Mouse (Mus musculus) brown adipose tissue, adult 24 weeks (tissue): Measurements from ENCODE around the gene Ccn2. TPM values are rescaled to one million over a fixed set of nuclear protein-coding genes. Genes with fewer than 3 reads are reported as not detected.
A peak's percentile ranks its signal among the peaks of the same experiment; 100 is the strongest.

ENCODE experiments used
- H3K27ac ChIP-seq: fragments of 200-500 bp; replicated peaks from 2 replicates; pipeline ENCODE4 v1.5.1; 2012; ENCODE audit warnings: low read depth, mild to moderate bottlenecking, low read length
- H3K4me1 ChIP-seq: fragments of 200-500 bp; 2 replicates; pipeline ENCODE4 v1.6.1; 2012; ENCODE audit warnings: low read length, mixed read lengths; ENCODE audit not compliant: control insufficient read depth, insufficient read depth, insufficient read length
- H3K4me3 ChIP-seq: fragments of 200-500 bp; 2 replicates; pipeline ENCODE4 v1.5.1; 2012; ENCODE audit warnings: low read depth, mild to moderate bottlenecking, low read length, moderate library complexity; ENCODE audit not compliant: insufficient read depth
- polyA plus RNA-seq: library from polyadenylated mRNA; stranded (reverse); fragments of >200 nt; gene quantifications from 2 replicates; pipeline ENCODE4 v1.2.4, GENCODE M21; 2012; ENCODE audit not compliant: missing spikeins, insufficient read depth, insufficient read length

Ccn2 gene
- polyA plus RNA-seq, 1 experiment: 4.3 TPM

DNA sequence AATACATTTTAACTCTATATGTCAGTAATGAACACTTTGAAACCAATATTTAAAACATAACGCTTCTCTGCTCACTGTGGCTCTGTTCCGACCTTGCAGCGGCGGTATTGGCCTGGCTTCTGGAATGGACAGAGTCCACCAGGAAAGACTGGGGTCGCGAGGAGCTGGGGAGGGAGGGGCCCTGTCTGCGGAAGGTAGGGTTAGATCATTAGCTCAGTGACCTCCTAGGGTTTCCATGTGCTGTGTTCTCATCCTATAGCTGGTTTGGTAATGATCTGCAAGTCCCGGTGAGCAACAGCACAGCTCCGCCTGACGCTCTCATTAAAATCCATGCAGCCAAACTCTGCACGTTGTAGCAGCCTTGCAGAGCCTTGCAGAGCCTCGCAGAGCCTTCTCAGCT is 32.0 kb downstream of the Ccn2 start:
- Histone ChIP-seq H3K4me3 (no peak overlapping the region), H3K27ac (no peak overlapping the region), H3K4me1 (no peaks in the 10 kb centered on the region)

DNA sequence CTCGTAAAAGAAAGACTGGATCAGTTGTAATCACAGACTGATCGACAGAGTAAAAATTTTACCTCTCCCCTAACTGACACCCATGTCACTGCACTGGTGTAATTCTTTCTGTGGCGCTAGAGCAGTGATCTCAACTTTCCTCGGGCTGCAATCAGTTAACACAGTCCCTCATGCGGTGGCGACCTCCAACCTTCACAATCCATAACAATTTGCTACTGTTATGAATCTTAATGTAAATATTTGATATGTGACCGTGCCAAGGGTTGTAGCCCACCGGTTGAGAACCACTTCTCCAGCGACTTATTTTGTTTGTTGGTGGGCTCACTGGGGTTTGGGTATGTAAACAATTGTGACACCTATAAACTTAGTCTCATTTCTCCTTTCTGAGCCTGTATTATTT is 33.2 kb downstream of the Ccn2 start:
- no peak overlapping the region for H3K27ac ChIP-seq
- no peaks in the 10 kb centered on the region for H3K4me1 ChIP-seq
- no peak overlapping the region for H3K4me3 ChIP-seq

DNA sequence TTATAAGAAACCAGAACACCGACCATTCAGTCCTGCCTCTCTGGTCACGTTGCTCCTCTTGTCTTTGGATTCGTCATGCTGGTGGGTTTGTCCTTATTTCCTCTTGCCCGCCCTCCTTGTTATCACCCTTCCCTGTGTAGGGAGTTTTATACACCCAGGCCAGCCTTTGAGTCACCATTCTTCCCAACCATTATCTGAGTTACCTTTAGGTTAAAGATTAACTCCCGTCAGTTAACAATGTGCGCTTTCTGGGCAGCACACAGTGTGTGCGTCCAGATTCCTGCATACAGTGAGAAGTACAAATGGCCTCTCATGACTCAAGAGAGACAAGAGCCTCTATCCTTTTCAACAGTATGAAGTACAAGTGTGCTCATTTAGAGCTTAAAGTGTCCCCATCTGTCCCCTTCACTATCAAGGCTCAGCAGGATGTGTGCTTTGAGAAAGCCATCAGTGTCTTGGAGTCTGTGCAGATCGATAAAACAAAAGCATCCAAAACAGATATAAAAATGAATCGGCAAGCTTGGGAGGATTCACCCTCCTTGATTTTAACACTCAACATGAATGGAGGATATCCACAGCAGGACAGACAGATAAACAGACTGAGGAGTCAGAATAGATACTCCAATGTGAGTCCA is 34.0 kb downstream of the Ccn2 start:
- Histone ChIP-seq H3K27ac (no peak overlapping the region), H3K4me3 (no peak overlapping the region), H3K4me1 (no peaks in the 10 kb centered on the region)

DNA sequence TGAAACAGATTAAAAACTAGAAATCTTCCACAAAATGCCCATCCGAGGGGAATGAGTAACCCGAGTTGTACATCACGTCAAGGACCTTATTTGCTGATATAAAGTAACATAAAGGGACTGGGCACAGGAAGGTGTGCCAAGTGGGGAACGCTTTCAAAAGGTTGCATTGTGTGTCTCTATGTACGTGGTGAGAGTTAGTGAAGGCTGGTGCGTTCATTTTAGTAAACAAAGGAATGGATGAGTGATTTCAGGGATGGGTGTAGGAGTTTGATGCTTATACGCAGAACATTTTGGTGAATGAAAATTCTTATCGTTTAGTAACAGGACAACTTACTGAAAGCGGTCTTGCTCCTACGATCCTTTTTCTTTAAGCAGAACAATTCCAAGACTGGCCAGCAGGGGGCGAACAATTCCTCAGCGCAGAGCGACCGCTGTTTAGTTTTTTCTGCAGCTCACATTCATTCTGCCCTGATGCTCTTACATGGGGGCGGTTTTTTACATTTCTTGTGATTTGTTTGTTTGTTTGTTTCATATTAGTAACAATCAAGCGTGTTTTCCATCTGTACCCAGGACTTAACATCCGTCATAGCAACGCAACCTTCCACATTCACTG is 35.3 kb downstream of the Ccn2 start:
- Histone ChIP-seq H3K4me3 (no peak overlapping the region), H3K4me1 (no peaks in the 10 kb centered on the region), H3K27ac (no peak overlapping the region)

DNA sequence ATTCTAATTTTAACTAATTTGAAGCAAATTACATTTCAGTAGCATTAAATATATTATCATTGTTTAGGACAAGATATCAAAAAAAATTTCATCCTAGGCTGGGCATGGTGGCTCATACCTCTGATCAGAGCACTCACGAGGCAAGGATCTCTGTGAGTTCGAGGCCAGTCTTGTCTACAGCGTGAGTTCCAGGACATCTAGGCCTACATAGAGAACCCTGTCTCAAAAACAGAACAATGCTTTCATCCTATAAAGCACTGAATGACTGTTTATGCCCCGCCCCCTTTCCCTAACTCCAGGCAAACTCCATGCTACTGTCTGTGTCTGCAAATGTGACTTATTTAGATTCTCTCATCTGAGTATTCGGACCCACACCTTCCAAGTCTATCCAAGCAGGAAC is 35.9 kb downstream of the Ccn2 start:
- Histone ChIP-seq H3K4me1 (no peaks in the 10 kb centered on the region), H3K27ac (no peak overlapping the region), H3K4me3 (no peak overlapping the region)

DNA sequence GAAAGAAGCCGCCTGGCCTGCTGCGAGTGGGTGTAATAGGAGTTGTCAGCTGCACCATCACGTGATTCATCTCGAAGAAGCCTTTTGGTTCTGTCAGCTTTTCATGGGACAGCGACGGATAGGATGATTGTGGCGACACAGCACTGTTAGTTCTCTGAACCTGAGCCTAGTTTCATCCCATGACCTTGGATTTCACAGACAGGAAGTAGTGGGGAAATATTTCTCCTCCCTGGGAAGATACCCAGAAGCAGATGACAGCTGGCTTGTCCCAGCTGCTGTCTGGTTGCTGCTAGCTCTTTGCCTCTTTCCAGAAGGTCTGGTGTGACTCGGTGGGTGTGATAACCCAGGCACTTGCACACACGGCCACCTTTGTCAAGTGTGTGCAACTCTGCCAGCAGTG is 39.0 kb downstream of the Ccn2 start:
- H3K4me1 ChIP-seq: peaks cover 3% of the 10 kb centered on the region; the same call in 1 of the 2 replicates
- no peak overlapping the region for H3K4me3 ChIP-seq
- H3K27ac ChIP-seq: no peak overlapping the region; the same call in 1 of the 2 replicates

DNA sequence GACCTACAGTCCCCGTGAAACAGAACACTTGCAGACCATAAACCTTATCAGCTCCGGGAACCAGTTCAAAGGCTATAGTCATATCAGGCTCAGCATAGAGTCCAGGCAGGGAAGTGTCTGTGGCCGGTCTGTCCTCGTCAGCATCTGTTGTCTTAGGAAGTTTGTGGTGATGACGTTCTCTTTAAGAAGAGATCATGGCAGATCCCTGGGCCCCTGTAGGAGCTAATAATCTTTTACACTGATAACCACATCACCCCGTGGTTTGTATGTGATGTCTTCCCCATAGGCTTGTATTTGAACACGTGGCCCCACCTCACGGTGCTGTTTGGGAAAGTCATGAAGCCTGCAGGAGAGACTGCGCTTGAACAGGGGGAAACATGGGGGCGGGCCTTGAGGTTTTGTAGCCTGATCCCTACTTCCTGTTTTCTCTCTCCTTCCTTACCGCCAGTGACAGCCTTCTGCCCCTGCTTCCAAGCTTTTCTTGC is 40.1 kb downstream of the Ccn2 start:
- H3K4me3 ChIP-seq: no peak overlapping the region
- peaks cover 3% of the 10 kb centered on the region; the same call in 1 of the 2 replicates for H3K4me1 ChIP-seq
- 0 out of 2 replicates have a peak overlapping the region, but pooled peaks have one; percentile 62 for H3K27ac ChIP-seq

DNA sequence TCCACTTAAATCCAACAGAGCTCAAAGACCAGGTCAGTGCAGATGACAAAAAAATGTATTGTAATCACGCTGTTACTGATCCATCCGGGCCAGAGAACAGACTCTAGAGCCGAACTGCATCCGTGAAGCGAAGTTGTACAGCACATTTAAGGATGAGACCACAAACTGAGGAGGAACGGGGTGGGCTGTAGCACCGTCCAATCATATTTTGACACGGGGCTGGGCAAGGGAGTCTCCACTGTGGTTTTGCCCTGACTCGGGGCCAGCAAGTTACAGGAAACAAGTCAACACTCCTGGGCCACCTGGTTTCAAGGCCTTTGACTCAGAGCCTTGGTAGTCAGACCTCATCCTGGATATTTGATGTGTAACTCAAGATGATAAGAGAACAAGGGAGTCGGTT is 40.6 kb downstream of the Ccn2 start:
- Histone ChIP-seq H3K27ac (0 out of 2 replicates have a peak overlapping the region, but pooled peaks have one; percentile 59), H3K4me3 (no peak overlapping the region), H3K4me1 (peaks cover 3% of the 10 kb centered on the region; the same call in 1 of the 2 replicates)

DNA sequence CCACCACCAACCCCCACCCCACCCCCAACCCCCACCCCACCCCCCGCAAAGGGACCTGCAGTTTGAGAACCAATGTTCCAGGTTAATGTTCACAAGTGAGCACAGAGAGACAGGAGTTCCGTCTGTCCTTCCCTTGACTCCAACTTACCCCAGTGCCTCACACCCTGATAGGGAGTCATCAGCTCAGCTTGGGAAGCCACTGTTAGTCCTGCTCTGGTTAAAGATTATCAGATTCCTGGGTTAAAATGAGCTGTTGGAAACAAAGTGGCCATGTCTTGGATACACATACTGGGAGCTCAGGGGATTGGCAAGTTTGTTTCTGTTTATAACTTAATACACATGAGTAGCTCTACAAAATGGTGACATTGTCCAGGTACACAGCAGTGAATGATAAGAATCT is 41.7 kb downstream of the Ccn2 start:
- H3K4me3 ChIP-seq: no peak overlapping the region
- no peak overlapping the region for H3K27ac ChIP-seq
- H3K4me1 ChIP-seq: peaks cover 3% of the 10 kb centered on the region; the same call in 1 of the 2 replicates

DNA sequence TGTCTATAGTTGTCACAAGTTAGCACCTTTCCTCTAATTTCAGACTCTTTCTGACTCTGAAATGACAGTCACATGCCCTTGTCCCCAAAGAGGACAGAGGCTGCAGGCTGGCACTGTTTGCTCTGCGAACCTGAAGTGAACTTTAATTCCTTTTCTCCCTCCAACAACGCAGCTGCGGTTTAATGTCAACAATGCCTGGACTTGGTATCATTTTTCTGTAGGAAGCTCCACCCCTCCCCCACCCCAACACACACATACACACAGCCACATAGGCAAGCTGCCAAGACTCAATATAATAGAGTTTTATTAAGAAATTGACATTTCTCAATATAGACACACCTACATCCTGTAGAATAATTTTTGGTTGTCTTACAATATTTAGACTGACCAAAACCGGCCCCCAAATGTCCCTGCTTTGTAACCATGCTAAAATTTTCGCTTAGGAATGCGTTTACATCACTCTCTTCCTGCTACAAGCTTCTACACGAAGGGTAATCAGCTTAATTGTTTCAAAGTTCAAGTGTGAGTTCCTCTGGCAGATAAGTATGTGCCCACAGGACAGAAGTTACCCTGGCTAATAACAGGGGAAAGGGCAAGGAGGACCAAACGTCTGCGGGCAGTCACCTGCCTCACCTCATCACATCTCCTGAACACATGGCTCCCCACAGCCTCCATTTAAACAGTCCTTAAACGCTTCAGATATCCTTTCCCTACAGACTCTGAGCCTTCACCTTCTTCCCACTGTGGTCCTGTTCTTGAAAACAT is 43.2 kb downstream of the Ccn2 start:
- Histone ChIP-seq H3K4me1 (peaks cover 3% of the 10 kb centered on the region; the same call in 1 of the 2 replicates), H3K27ac (no peak overlapping the region), H3K4me3 (no peak overlapping the region)

DNA sequence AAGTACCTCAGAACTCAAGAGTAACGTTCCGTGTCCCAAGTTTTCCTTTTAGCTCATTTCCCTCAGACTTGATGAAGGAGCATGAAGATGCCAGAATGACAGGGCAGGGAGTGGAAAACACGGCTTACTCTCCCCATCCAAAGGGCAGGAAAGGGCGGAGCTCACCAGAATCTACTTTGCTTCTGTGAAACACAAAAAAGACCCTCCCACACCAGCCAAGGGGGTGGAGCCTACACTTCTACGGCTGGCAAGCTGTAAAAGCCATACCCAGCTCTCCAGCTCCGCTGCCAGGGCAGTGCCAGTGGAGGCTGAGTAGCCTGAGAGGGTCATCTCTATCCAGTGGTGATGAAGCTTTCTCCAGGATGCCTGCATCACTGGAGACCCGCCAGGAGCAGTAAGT is 44.4 kb downstream of the Ccn2 start:
- H3K27ac ChIP-seq: no peak overlapping the region
- no peak overlapping the region for H3K4me3 ChIP-seq
- peaks cover 3% of the 10 kb centered on the region; the same call in 1 of the 2 replicates for H3K4me1 ChIP-seq

DNA sequence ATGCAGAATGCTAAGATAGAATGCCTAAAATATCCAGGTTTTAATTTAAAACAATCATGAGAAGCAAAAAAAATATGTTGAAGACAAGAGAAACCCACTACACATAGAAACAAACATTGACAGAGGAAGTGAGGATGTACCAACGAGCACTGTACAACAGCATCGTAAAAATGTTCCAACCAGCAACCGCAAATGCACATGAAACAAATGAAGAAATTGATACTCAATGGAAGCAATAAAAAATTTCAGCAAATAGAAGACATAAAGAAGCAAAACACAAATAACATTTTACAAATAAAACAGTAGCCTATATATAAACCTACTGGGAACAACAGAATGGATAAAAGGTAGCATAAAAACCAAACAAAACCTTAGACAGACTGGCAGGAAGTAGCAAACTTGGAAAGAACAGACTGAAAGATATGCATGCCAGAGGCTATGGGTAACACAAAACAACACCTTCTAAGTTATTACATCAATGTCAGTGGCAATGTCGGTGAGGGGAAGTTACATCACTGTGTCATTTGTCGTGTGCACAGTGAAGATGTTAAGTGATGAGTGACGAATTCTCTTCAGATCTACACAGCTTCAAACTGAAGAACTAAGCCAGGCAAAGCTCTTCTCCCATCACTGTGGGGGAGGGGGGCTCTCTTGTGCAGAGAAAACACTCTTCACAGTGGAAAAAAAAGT is 45.1 kb downstream of the Ccn2 start:
- no peak overlapping the region for H3K27ac ChIP-seq
- no peak overlapping the region for H3K4me3 ChIP-seq
- peaks cover 3% of the 10 kb centered on the region; the same call in 1 of the 2 replicates for H3K4me1 ChIP-seq

DNA sequence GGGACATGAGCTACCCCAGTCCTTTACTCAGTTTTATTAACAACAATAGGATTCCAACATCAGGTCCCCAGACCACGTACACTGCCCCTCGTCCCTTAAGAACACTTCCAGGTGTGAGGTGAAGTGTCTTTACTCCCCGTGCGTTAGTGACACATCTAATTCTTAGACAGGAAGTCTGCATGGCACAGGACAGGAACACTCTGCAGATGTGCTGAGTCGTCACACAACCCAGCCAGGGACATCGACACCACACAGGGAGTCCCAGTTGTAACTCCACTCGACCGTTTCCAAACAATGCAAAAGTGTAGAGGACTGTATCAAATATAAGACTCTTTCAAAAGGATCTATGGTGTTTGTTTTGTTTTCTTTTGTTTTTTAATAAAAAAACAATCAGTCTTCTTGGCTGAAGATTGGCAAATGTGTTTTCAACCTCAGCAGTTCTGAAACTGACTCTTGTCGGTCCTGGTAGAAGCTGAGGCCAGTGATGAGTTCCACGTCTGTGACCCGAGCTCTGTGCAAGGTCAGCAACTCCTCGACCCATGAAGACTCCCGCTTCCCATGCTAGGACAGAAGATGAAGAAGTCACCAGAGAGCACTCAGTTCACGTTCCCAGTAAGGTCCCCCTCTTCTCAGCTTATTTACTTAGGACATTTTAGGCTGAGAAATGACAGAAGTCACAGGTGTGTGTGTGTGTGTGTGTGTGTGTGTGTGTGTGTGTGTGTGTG is 46.3 kb downstream of the Ccn2 start:
- H3K27ac ChIP-seq: no peak overlapping the region
- peaks cover 3% of the 10 kb centered on the region; the same call in 1 of the 2 replicates for H3K4me1 ChIP-seq

DNA sequence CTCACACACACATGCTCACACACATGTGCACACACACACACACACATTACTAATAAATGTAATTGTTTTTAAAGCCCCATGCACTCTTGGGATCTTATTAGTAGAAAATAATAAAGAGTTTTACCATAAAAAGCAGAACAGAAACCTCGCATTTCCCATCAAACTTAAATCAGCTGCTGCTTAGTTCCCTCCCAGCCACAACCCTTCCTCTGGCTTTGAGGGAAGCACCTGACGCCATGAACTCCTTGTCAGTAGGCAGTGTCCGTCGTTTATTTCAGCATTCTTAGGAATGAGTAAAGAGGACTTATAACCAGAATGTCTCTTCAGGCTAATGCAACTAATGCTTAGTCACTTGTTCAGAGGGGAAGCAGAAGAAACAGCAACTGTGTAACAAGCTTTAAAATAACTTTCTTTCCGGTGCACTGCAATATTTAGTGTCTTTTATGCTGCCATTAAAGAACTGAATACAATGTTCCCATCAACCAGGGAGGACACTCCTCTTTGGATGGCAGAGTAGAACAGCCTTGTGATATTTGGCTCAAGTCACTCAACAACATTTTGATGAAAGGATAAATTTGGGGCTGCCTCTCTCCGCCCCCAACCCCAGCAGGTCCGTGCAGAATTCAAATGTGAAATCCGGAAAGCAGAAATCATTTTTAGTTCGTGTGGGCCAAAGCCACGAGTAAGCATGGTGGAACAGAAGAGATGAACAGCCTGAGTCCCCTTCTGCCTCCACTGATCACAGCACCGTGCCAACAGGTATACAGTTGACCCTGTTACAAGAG is 47.7 kb downstream of the Ccn2 start:
- H3K4me1 ChIP-seq: peaks cover 3% of the 10 kb centered on the region; the same call in 1 of the 2 replicates
- H3K4me3 ChIP-seq: no peak overlapping the region
- H3K27ac ChIP-seq: no peak overlapping the region

More for the DNA sequence above, 46.3 kb downstream of the Ccn2 start:
- no peak overlapping the region for H3K4me3 ChIP-seq
